Mouse (Mus musculus) forebrain, embryonic 16.5 days (tissue): ENCODE results near the gene Hoxd11. TPM values are rescaled to one million over a fixed set of nuclear protein-coding genes. Genes with fewer than 3 reads are reported as not detected.

Experiments used
- ATAC-seq: fragments of 200-750 bp; cut with Nextera tagmentation; 2 replicates; pipeline ENCODE4 v1.8.0; 2017; ENCODE audit warnings: mild to moderate bottlenecking, moderate library complexity
- H3K27ac ChIP-seq: fragments of 300-500 bp; sonication (generic); 2 replicates; pipeline ENCODE4 v1.5.1; 2014; ENCODE audit warnings: low read length, control low read depth
- H3K27me3 ChIP-seq: fragments of 300-500 bp; sonication (generic); replicated peaks from 2 replicates; pipeline ENCODE4 v1.6.1; 2014; ENCODE audit warnings: low read length; ENCODE audit not compliant: control insufficient read depth, insufficient read depth
- H3K36me3 ChIP-seq: fragments of 300-500 bp; sonication (generic); 2 replicates; pipeline ENCODE4 v1.6.1; 2014; ENCODE audit not compliant: control insufficient read depth, insufficient read depth
- H3K4me1 ChIP-seq: fragments of 300-500 bp; sonication (generic); replicated peaks from 2 replicates; pipeline ENCODE4 v1.6.1; 2014; ENCODE audit warnings: low read length; ENCODE audit not compliant: control insufficient read depth, insufficient read depth
- H3K4me2 ChIP-seq: fragments of 300-500 bp; sonication (generic); 2 replicates; pipeline ENCODE4 v1.6.1; 2014; ENCODE audit warnings: mild to moderate bottlenecking, low read length, control low read depth
- H3K4me3 ChIP-seq: fragments of 300-500 bp; sonication (generic); replicated peaks from 2 replicates; pipeline ENCODE4 v1.5.1; 2014; ENCODE audit warnings: mild to moderate bottlenecking, low read length, control low read depth
- H3K9ac ChIP-seq: fragments of 300-500 bp; sonication (generic); replicated peaks from 2 replicates; pipeline ENCODE4 v1.6.1; 2014; ENCODE audit warnings: low read depth, low read length, control low read depth
- H3K9me3 ChIP-seq: fragments of 300-500 bp; sonication (generic); 2 replicates; pipeline ENCODE4 v1.6.1; 2016; ENCODE audit warnings: low read length; ENCODE audit not compliant: control insufficient read depth
- WGBS: fragments of 180-500 bp; shearing (Covaris S2); extraction: QIAGEN DNeasy Blood & Tissue Kit; methylation state at CpG from one replicate; pipeline ENCODE4 v1.1.7; 2014; 5-methylcytosine and 5-hydroxymethylcytosine counted together
- microRNA counts: library from miRNA; unstranded; fragments of <30 nt; microRNA quantifications from one replicate; lab custom pipeline; 2016
- microRNA-seq: library from miRNA; unstranded; fragments of <30 nt; microRNA quantifications from one replicate; pipeline ENCODE4, GENCODE M21; 2017
- polyA plus RNA-seq: library from polyadenylated mRNA; unstranded; fragments of >200 nt; fragmentation: Nextera tagmentation; extraction: Ambion mirVana; gene quantifications from 2 replicates; pipeline ENCODE4 v1.2.1, GENCODE M21; 2015

Hoxd11 gene
- polyA plus RNA-seq, 1 experiment from 2014 or later = not detected

DNA sequence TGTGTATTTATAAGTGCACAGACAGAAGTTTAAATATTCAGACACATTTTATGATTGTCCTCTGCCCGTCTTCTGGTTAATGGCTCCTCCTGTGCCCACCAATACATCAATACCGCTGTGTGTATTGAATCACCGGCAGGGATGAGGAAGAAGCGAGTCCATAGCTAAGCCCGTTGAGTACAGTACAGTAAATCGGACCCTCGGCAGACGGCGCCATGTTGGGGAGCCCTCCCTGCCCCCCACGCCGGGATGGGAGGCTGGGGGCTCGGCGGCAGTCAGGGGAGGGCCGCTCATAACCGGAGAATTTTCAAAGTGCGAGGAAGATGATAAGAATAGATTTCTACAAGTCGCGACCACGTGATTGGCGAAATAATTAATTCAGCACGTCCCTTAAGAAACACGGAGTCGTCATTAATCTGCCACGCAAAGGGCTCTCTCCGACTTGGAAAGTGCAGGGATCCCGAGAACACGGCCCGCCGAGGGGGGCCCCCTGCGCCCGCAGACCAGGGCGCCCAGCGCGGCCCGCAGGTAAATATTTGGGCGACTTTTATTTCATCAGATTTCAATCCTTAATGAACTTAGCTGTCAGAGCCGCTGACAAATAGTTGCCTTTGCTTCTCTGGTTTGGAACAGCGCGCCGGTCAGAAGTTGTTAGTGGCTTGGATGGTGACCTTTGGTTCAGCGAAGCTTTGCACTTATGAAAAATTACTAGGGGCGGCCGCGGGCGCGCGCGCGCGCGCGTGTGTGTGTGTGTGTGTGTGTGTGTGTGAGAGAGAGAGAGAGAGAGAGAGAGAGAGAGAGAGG, 53.4 kb downstream of the Hoxd11 start:
- no peak for ATAC-seq
- H3K27ac ChIP-seq = no peak overlapping the region
- under 1% methylated on average over 52 of the region's 52 CpGs for WGBS
- H3K4me3 ChIP-seq = no peak overlapping the region
- no peaks in the 10 kb centered on the region for H3K36me3 ChIP-seq
- no peak overlapping the region for H3K9ac ChIP-seq
- H3K4me2 ChIP-seq = no peak overlapping the region
- H3K4me1 ChIP-seq = peaks cover 4% of the 10 kb centered on the region; the same call in 1 of the 2 replicates
- H3K27me3 ChIP-seq = peaks cover 84% of the 10 kb centered on the region
- no peaks in the 10 kb centered on the region for H3K9me3 ChIP-seq

DNA sequence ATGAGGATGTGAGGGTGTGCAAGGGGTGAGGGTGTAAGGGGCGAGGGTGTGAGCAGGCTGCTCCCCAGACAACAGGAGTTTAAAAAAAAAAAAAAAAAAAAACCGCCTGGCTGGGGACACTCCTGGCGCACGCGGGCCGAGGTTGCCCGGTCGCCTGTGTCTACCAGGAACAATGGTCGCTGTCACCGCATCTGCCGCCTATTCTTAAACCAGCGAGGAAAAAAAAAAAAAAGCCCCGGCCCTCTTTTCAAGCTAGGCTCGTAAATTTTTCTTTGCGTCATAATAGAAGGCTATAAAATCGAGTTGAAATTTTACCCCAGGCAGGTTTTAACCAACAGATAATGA, 53.9 kb downstream of the Hoxd11 start:
- 0% methylated on average over 12 of the region's 16 CpGs for WGBS
- no peak overlapping the region for H3K9ac ChIP-seq
- no peaks in the 10 kb centered on the region for H3K36me3 ChIP-seq
- no peak overlapping the region for H3K27ac ChIP-seq
- H3K4me1 ChIP-seq = peaks cover 4% of the 10 kb centered on the region; the same call in 1 of the 2 replicates
- ATAC-seq = no peak
- H3K27me3 ChIP-seq = peaks cover 84% of the 10 kb centered on the region
- no peak overlapping the region for H3K4me2 ChIP-seq
- H3K4me3 ChIP-seq = no peak overlapping the region
- H3K9me3 ChIP-seq = no peaks in the 10 kb centered on the region

DNA sequence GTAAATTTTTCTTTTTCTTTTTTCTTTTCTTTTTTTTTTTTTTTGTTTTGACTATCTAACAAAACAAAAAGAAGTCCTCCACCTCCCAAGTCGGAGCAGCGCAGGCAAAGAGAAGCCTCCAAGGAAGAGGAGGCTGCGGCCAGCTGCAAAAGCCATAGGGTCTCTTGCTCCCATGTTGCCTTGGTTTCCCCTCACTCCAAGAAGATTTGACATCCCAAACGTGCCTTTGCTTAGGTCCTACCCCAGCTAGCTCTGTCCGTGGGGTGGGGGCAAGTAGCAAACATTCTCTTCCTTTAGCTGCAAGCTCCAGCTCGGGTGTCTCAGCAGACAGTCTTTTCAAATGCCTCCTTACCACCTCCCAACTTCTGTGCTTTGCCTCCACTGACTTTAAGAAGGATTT, 54.4 kb downstream of the Hoxd11 start:
- no peak overlapping the region for H3K9ac ChIP-seq
- WGBS = 0% methylated on average over 6 of the region's 6 CpGs
- H3K4me3 ChIP-seq = no peak overlapping the region
- peaks cover 84% of the 10 kb centered on the region for H3K27me3 ChIP-seq
- H3K27ac ChIP-seq = no peak overlapping the region
- no peaks in the 10 kb centered on the region for H3K9me3 ChIP-seq
- no peak overlapping the region for H3K4me2 ChIP-seq
- no peaks in the 10 kb centered on the region for H3K36me3 ChIP-seq
- no peak for ATAC-seq
- H3K4me1 ChIP-seq = peaks cover 4% of the 10 kb centered on the region; the same call in 1 of the 2 replicates

DNA sequence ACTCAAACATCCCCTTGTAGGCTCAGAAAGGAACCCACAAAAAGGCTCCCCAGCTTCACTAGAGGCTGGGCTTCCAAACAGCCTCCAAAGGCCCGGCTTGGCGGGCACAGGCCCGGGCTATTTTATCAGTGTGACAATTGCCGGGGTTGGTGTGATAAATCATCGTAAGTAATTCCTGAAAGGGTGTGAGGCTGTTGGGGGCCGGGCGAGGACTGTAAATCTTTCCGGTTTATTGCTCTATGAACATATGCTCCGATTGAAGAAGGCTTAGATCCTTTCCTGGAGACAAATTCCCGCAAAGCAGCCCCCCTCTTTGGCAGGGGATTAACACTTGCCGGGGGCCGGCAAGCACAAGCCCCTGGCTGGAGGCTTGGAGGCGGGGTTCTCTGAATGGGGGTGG, 55.1 kb downstream of the Hoxd11 start:
- no peak overlapping the region for H3K9ac ChIP-seq
- no peaks in the 10 kb centered on the region for H3K36me3 ChIP-seq
- H3K4me2 ChIP-seq = no peak overlapping the region
- no peak overlapping the region for H3K27ac ChIP-seq
- peaks cover 4% of the 10 kb centered on the region; the same call in 1 of the 2 replicates for H3K4me1 ChIP-seq
- no peak for ATAC-seq
- WGBS = under 1% methylated on average over 13 of the region's 13 CpGs
- no peak overlapping the region for H3K4me3 ChIP-seq
- H3K9me3 ChIP-seq = no peaks in the 10 kb centered on the region
- H3K27me3 ChIP-seq = peaks cover 84% of the 10 kb centered on the region

- Histone ChIP-seq H3K9ac (no peak overlapping the region), H3K9me3 (no peaks in the 10 kb centered on the region), H3K4me2 (no peak overlapping the region), H3K27me3 (peaks cover 86% of the 10 kb centered on the region), H3K27ac (no peak overlapping the region), H3K4me3 (no peak overlapping the region), H3K4me1 (peaks cover 4% of the 10 kb centered on the region; the same call in 1 of the 2 replicates), H3K36me3 (no peaks in the 10 kb centered on the region)
- no peak for ATAC-seq
- under 1% methylated on average over 27 of the region's 27 CpGs for WGBS
Measured at GRCm38 (mm10) chr2:74734996-74735811, 55.8 kb downstream of the Hoxd11 start.

GRCm38 (mm10) chr2:74735851-74736687, 56.7 kb downstream of the Hoxd11 start:
- Histone ChIP-seq H3K36me3 (no peaks in the 10 kb centered on the region), H3K4me1 (peaks cover 4% of the 10 kb centered on the region; the same call in 1 of the 2 replicates), H3K9ac (no peak overlapping the region), H3K4me3 (no peak overlapping the region), H3K27me3 (peaks cover 82% of the 10 kb centered on the region), H3K27ac (no peak overlapping the region), H3K4me2 (no peak overlapping the region), H3K9me3 (no peaks in the 10 kb centered on the region)
- ATAC-seq = no peak
- under 1% methylated on average over 42 of the region's 42 CpGs for WGBS

MicroRNAs within 50 kb of the gene (microRNA counts, 519-probe panel; counts per million panel counts)
- not detected for microRNA mmu-miR-10b (lab: Ali Mortazavi, UCI)

Small RNA genes lying within 50 kb of the gene (microRNA-seq; reads per million reads assigned to microRNA genes)
- not detected for gene Gm44463
- gene Mir10b = 285 reads per million, percentile 67 among the genes with 10 or more reads in this experiment

Other genes with a start within 250 kb of the Hoxd11 start
- 50.1 and 53.4 TPM in 2 replicates for gene Lnpk, start 100.1 kb upstream of the Hoxd11 start, polyA plus RNA-seq
- gene Evx2, start 20.0 kb upstream of the Hoxd11 start, polyA plus RNA-seq = 0.07 TPM in 1 of 2 replicates, not detected in the other
- gene Hoxd13, start 11.2 kb upstream of the Hoxd11 start, polyA plus RNA-seq = 0.10 TPM in 1 of 2 replicates, not detected in the other
- gene Hoxd12, start 4.5 kb upstream of the Hoxd11 start, polyA plus RNA-seq = not detected in 2 replicates
- not detected in 2 replicates for gene Hoxd10, start 12.4 kb downstream of the Hoxd11 start, polyA plus RNA-seq
- not detected in 2 replicates for gene Hoxd9, start 18.2 kb downstream of the Hoxd11 start, polyA plus RNA-seq
- gene Hoxd8, start 25.1 kb downstream of the Hoxd11 start, polyA plus RNA-seq = not detected in 2 replicates
- gene Hoxd3, start 32.4 kb downstream of the Hoxd11 start, polyA plus RNA-seq = not detected in 2 replicates
- gene Hoxd4, start 32.4 kb downstream of the Hoxd11 start, polyA plus RNA-seq = not detected in 2 replicates
- not detected in 2 replicates for gene Gm28230, start 47.2 kb downstream of the Hoxd11 start, polyA plus RNA-seq
- not detected in 2 replicates for gene Hoxd1, start 83.4 kb downstream of the Hoxd11 start, polyA plus RNA-seq
- gene Mtx2, start 146.2 kb downstream of the Hoxd11 start, polyA plus RNA-seq = 125 and 135 TPM in 2 replicates